Mouse (Mus musculus): ENCODE results near the gene Dnajb8. TPM values are rescaled to one million over a fixed set of nuclear protein-coding genes. Genes with fewer than 3 reads are reported as not detected.

Dnajb8 gene
- polyA plus RNA-seq, 1 experiment from 2014 or later: not detected

GRCm38 (mm10) chr6:88201926-88202700 is 20.0 kb upstream of the Dnajb8 start:
- ATAC-seq (ENCODE audit: low read depth): no peak
- H3K27ac ChIP-seq (replicated peaks): 0 out of 2 replicates have a peak overlapping the region, but pooled peaks have one; percentile 18
- no peaks in the 10 kb centered on the region for H3K36me3 ChIP-seq
- no peaks in the 10 kb centered on the region for H3K9me3 ChIP-seq
- H3K4me3 ChIP-seq: no peak overlapping the region
- H3K9ac ChIP-seq: no peak overlapping the region
- peaks cover 26% of the 10 kb centered on the region for H3K4me1 ChIP-seq (replicated peaks)
- H3K27me3 ChIP-seq: peaks cover 100% of the 10 kb centered on the region
- 4% methylated on average over 15 of the region's 15 CpGs for WGBS
- 0 out of 2 replicates have a peak overlapping the region, but pooled peaks have one; percentile 2 for H3K4me2 ChIP-seq

- H3K4me2 ChIP-seq: no peak overlapping the region
- ATAC-seq (ENCODE audit: low read depth): no peak
- 2% methylated on average over 24 of the region's 24 CpGs for WGBS
These were observed 19.0 kb upstream of the Dnajb8 start for GRCm38 (mm10) chr6:88202921-88203690.

DNA sequence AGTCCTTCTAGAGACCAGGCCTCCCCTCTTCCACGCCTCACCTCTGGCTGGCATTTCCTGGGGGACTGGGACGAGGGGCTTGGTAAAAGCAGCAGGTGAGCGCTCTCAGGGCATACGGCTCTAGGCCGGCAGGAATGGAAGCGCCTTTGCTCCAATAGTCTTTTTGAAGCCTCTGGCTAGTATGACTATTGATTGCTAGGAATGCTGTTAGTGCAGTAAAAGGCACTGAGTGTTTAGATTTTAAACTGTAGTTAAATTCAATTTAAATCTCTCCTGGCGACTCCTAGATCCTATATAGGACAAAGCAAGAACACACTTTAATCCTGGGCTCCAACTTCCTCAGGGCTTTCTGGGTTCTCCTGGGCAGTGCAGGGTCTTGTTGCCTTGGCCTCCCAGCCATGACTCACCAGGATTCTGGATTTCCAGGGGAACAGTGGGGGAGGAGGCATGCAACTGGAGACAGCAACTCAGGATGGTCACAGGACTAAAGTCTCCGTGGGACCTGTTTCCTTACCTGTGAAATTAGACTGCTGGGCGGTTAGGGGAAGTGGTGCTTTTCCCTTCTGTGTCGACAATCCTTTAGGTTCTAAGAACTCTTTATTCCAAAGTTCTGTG is 18.2 kb upstream of the Dnajb8 start:
- 5% methylated on average over 10 of the region's 10 CpGs for WGBS
- Histone ChIP-seq H3K36me3 (no peaks in the 10 kb centered on the region), H3K9me3 (no peaks in the 10 kb centered on the region), H3K9ac (no peak overlapping the region), H3K27ac (replicated peaks) (no peak overlapping the region), H3K27me3 (peaks cover 100% of the 10 kb centered on the region), H3K4me3 (no peak overlapping the region), H3K4me2 (no peak overlapping the region), H3K4me1 (replicated peaks) (peaks cover 8% of the 10 kb centered on the region)
- no peak for ATAC-seq (ENCODE audit: low read depth)

More at GRCm38 (mm10) chr6:88202921-88203690, 19.0 kb upstream of the Dnajb8 start:
- H3K4me1 ChIP-seq (replicated peaks): peaks cover 16% of the 10 kb centered on the region
- no peak overlapping the region for H3K9ac ChIP-seq
- H3K27me3 ChIP-seq: peaks cover 100% of the 10 kb centered on the region
- no peak overlapping the region for H3K27ac ChIP-seq (replicated peaks)
- H3K4me3 ChIP-seq: no peak overlapping the region
- H3K9me3 ChIP-seq: no peaks in the 10 kb centered on the region
- no peaks in the 10 kb centered on the region for H3K36me3 ChIP-seq

DNA sequence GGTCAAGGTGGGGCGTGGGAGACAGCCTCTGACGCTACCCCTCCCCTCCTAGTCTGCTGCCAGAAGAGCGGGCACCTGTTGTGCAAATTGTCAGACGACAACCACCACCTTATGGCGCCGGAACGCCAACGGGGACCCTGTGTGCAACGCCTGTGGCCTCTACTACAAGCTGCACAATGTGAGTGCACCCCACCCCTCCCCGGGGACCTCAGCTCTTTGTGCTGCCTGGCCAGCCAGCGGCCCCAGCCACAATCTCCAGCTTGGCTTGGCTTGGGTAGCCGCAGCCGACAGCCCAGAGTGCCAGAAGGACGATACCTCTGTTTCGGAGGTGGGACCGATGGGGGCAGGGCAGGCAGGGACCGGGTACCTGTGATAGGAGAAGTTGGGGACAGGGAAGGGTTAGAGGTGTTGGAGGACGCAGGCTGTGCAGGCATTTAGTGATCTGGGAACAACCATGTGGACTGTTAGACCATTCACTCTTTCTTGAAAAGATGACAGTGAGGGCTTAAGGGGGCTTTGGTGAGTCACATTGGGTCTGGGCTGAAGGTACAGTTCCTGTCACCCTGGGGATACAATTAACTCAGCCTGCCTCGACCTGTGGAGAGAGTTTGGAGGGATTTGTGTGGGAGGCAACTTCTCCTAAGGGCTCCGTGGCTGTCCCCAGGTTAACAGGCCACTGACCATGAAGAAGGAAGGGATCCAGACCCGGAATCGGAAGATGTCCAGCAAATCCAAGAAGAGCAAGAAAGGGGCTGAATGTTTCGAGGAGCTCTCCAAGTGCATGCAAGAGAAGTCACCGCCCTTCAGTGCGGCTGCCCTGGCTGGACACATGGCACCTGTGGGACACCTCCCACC is 17.3 kb upstream of the Dnajb8 start:
- Histone ChIP-seq H3K27me3 (peaks cover 100% of the 10 kb centered on the region), H3K4me3 (no peak overlapping the region), H3K4me2 (no peak overlapping the region), H3K9me3 (no peaks in the 10 kb centered on the region), H3K9ac (no peak overlapping the region), H3K36me3 (no peaks in the 10 kb centered on the region), H3K4me1 (replicated peaks) (peaks cover under 1% of the 10 kb centered on the region; the same call in 1 of the 2 replicates), H3K27ac (replicated peaks) (no peak overlapping the region)
- no peak for ATAC-seq (ENCODE audit: low read depth)
- 6% methylated on average over 24 of the region's 25 CpGs for WGBS

DNA sequence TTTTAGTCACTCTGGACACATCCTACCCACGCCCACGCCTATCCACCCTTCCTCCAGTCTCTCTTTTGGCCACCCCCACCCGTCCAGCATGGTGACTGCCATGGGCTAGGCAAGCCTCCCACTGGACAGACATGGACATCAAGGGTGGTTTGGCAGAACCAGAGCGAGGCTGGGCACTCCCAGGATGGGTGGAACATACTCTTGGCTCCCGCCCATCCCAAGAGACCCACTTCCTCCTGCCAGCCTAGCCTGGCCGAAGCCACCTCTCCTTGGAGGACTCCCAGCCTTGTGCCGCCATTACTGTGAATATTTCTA is 16.7 kb upstream of the Dnajb8 start:
- no peak for ATAC-seq (ENCODE audit: low read depth)
- Histone ChIP-seq H3K27me3 (peaks cover 99% of the 10 kb centered on the region), H3K9ac (no peak overlapping the region), H3K36me3 (no peaks in the 10 kb centered on the region), H3K27ac (replicated peaks) (no peak overlapping the region), H3K4me3 (no peak overlapping the region), H3K4me1 (replicated peaks) (no peaks in the 10 kb centered on the region; the same call in 1 of the 2 replicates), H3K9me3 (no peaks in the 10 kb centered on the region), H3K4me2 (no peak overlapping the region)
- 12% methylated on average over 7 of the region's 7 CpGs for WGBS

- ATAC-seq (ENCODE audit: low read depth): no peak
- H3K4me1 ChIP-seq (replicated peaks): no peaks in the 10 kb centered on the region; the same call in 1 of the 2 replicates
- WGBS: 10% methylated on average over 9 of the region's 9 CpGs
- no peak overlapping the region for H3K4me2 ChIP-seq
- H3K36me3 ChIP-seq: no peaks in the 10 kb centered on the region
- no peaks in the 10 kb centered on the region for H3K9me3 ChIP-seq
- H3K27me3 ChIP-seq: peaks cover 93% of the 10 kb centered on the region
- no peak overlapping the region for H3K9ac ChIP-seq
- no peak overlapping the region for H3K4me3 ChIP-seq
- no peak overlapping the region for H3K27ac ChIP-seq (replicated peaks)
These were observed 16.1 kb upstream of the Dnajb8 start for GRCm38 (mm10) chr6:88205937-88206336.

DNA sequence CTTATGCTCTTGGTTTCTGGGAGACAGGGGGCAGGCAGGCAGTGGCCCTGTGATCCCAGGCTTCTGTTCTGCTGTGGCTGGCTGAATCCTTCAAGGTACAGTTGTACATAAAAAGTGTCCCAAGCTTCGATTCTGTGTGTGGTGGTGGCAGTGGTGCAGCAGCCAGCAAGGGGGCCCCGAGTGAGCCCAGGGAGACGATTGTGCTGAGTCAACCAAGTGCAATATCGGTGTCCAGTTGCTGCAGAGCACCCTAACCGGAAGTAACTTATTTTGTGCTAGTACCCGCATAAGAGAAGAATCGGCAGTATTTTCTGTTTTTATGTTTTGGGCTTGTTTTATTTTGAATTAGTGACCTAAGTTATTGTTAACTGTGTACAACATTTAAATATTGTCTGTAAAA is 15.5 kb upstream of the Dnajb8 start:
- ATAC-seq (ENCODE audit: low read depth): no peak
- no peak overlapping the region for H3K27ac ChIP-seq (replicated peaks)
- H3K36me3 ChIP-seq: no peaks in the 10 kb centered on the region
- no peaks in the 10 kb centered on the region for H3K9me3 ChIP-seq
- no peak overlapping the region for H3K9ac ChIP-seq
- H3K4me2 ChIP-seq: no peak overlapping the region
- H3K4me3 ChIP-seq: no peak overlapping the region
- no peaks in the 10 kb centered on the region; the same call in 1 of the 2 replicates for H3K4me1 ChIP-seq (replicated peaks)
- peaks cover 86% of the 10 kb centered on the region for H3K27me3 ChIP-seq
- 38% methylated on average over 7 of the region's 7 CpGs for WGBS

DNA sequence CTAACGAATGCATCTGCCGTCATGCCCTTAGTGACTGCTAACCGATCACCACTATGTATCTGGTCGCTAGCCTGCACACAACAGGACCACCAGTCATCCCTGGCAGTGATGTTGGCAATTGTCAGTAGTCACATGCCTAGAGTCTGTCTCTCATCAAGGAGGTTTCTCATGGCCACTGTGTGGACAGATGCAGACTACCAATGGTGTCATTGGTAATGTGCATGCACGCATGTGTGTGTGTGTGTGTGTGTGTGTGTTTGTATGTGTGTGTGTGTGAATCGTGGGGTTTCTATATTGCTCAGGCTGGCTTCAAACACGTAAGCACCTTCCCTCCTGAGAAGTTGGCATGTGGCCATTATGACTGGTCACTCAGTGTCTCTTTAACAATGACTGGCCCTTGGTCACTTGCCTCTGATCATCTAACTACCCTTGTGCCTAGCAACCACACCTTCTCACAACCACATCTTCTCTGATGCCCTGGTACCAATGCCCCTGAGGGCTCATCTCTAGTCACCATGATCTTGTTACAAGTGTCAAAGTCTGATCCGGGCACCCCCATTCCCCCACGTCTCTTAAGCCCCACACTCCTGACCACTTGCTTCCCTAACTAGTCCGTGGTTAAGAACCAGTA is 14.6 kb upstream of the Dnajb8 start:
- Histone ChIP-seq H3K27ac (replicated peaks) (no peak overlapping the region), H3K27me3 (peaks cover 77% of the 10 kb centered on the region), H3K9ac (no peak overlapping the region), H3K4me2 (no peak overlapping the region), H3K9me3 (no peaks in the 10 kb centered on the region), H3K4me3 (no peak overlapping the region), H3K36me3 (no peaks in the 10 kb centered on the region), H3K4me1 (replicated peaks) (no peaks in the 10 kb centered on the region; the same call in 1 of the 2 replicates)
- ATAC-seq (ENCODE audit: low read depth): no peak
- WGBS: 89% methylated on average over 10 of the region's 10 CpGs

- WGBS: 90% methylated on average over 3 of the region's 3 CpGs
- H3K27me3 ChIP-seq: peaks cover 69% of the 10 kb centered on the region
- H3K9ac ChIP-seq: no peak overlapping the region
- no peak overlapping the region for H3K27ac ChIP-seq (replicated peaks)
- no peaks in the 10 kb centered on the region for H3K36me3 ChIP-seq
- H3K4me2 ChIP-seq: no peak overlapping the region
- H3K4me3 ChIP-seq: no peak overlapping the region
- ATAC-seq (ENCODE audit: low read depth): no peak
- H3K4me1 ChIP-seq (replicated peaks): no peaks in the 10 kb centered on the region; the same call in 1 of the 2 replicates
- no peaks in the 10 kb centered on the region for H3K9me3 ChIP-seq
These were observed 13.7 kb upstream of the Dnajb8 start for GRCm38 (mm10) chr6:88208321-88208720.

DNA sequence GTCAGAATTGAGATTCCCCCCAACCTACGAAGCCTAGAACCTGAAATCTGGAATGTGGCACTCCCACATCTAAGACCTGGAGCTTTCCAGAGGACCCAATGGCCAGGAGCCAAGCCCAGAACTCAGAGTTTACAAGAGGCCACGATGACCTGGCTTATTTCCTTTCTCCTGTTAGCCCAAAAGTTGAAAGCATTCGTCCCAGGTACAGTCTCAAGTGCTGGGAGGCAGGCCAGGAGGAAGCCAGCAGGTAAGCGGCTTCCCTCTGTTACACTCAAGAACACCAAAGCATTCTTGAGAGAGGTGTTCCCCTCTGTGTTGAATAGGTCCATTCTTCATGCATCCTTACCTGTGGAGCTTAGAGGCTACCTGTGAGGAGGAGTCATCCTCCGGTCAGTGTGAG is 12.6 kb upstream of the Dnajb8 start:
- Histone ChIP-seq H3K9ac (no peak overlapping the region), H3K4me2 (no peak overlapping the region), H3K27ac (replicated peaks) (no peak overlapping the region), H3K4me1 (replicated peaks) (no peaks in the 10 kb centered on the region), H3K27me3 (peaks cover 58% of the 10 kb centered on the region), H3K4me3 (no peak overlapping the region), H3K36me3 (no peaks in the 10 kb centered on the region), H3K9me3 (no peaks in the 10 kb centered on the region)
- WGBS: 78% methylated on average over 5 of the region's 5 CpGs
- ATAC-seq (ENCODE audit: low read depth): no peak

DNA sequence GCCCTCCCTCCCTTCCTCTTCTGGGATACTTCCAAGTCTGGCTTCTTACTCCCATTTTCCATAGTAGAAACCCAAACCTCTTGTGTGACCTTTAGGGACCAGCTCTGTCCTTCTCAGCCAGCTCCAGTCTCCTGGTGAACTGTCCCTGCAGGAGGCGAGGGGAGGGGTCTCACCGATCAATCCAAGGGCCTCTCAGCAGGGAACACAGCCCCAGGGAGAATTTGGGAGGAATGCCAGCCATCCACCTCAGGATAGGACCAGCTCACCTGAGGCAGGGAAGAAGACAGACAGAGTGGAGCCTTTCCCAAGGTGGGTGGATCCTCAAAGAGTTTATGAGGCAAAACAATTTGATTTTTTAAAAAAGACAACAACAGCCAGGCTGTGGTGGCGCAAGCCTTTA is 11.9 kb upstream of the Dnajb8 start:
- no peak for ATAC-seq (ENCODE audit: low read depth)
- H3K27me3 ChIP-seq: peaks cover 50% of the 10 kb centered on the region
- H3K27ac ChIP-seq (replicated peaks): no peak overlapping the region
- no peak overlapping the region for H3K9ac ChIP-seq
- no peak overlapping the region for H3K4me3 ChIP-seq
- H3K9me3 ChIP-seq: no peaks in the 10 kb centered on the region
- WGBS: 59% methylated on average over 3 of the region's 3 CpGs
- H3K4me2 ChIP-seq: no peak overlapping the region
- no peaks in the 10 kb centered on the region for H3K36me3 ChIP-seq
- no peaks in the 10 kb centered on the region for H3K4me1 ChIP-seq (replicated peaks)
